Mouse (Mus musculus) liver, embryonic 11.5 days (tissue): Measurements from ENCODE around the gene Map2k6. TPM values are rescaled to one million over a fixed set of nuclear protein-coding genes. Genes with fewer than 3 reads are reported as not detected.
A peak's percentile ranks its signal among the peaks of the same experiment; 100 is the strongest.

Experiments
- ATAC-seq: fragments of 200-750 bp; cut with Nextera tagmentation; replicated peaks from 2 replicates; pipeline ENCODE4 v1.8.0; 2017; ENCODE audit warnings: moderate number of reproducible peaks, mild to moderate bottlenecking, moderate TSS enrichment, moderate library complexity; ENCODE audit not compliant: low FRiP score
- DNase-seq: peaks from one replicate; pipeline ENCODE4 v3.0.0-alpha.2; 2017; ENCODE audit warnings: low spot score
- H3K27ac ChIP-seq: fragments of 300-500 bp; sonication (generic); 2 replicates; pipeline ENCODE4 v1.5.1; 2014; ENCODE audit warnings: mild to moderate bottlenecking, low read depth, low read length, control low read depth
- H3K27me3 ChIP-seq: fragments of 300-500 bp; sonication (generic); replicated peaks from 2 replicates; pipeline ENCODE4 v1.6.1; 2014; ENCODE audit warnings: low read length, mixed read lengths; ENCODE audit not compliant: control insufficient read depth, insufficient read depth
- H3K36me3 ChIP-seq: fragments of 300-500 bp; sonication (generic); 2 replicates; pipeline ENCODE4 v1.6.1; 2014; ENCODE audit warnings: mild to moderate bottlenecking, low read length, moderate library complexity, mixed read lengths; ENCODE audit not compliant: control insufficient read depth, insufficient read depth
- H3K4me1 ChIP-seq: fragments of 300-500 bp; sonication (generic); replicated peaks from 2 replicates; pipeline ENCODE4 v1.6.1; 2014; ENCODE audit warnings: low read length, mixed read lengths; ENCODE audit not compliant: control insufficient read depth, insufficient read depth
- H3K4me2 ChIP-seq: fragments of 300-500 bp; sonication (generic); 2 replicates; pipeline ENCODE4 v1.6.1; 2014; ENCODE audit warnings: mild to moderate bottlenecking, control low read depth, moderate library complexity
- H3K4me3 ChIP-seq: fragments of 300-500 bp; sonication (generic); 2 replicates; pipeline ENCODE4 v1.5.1; 2014; ENCODE audit warnings: low read depth, low read length, control low read depth
- H3K9ac ChIP-seq: fragments of 300-500 bp; sonication (generic); 2 replicates; pipeline ENCODE4 v1.6.1; 2014; ENCODE audit warnings: low read depth, low read length, control low read depth
- H3K9me3 ChIP-seq: fragments of 300-500 bp; sonication (generic); 2 replicates; pipeline ENCODE4 v1.6.1; 2016; ENCODE audit warnings: low read length, inconsistent platforms, mixed read lengths; ENCODE audit not compliant: control insufficient read depth
- WGBS: fragments of 180-500 bp; shearing (Covaris S2); extraction: QIAGEN DNeasy Blood & Tissue Kit; methylation state at CpG from one replicate; pipeline ENCODE4 v1.1.7; 2014; 5-methylcytosine and 5-hydroxymethylcytosine counted together
- polyA plus RNA-seq: library from polyadenylated mRNA; unstranded; fragments of >200 nt; fragmentation: Nextera tagmentation; extraction: Ambion mirVana; gene quantifications from 2 replicates; pipeline ENCODE4 v1.2.1, GENCODE M21; 2014

The Map2k6 gene
- polyA plus RNA-seq, 1 experiment from 2014 or later = 15.0 TPM

DNA sequence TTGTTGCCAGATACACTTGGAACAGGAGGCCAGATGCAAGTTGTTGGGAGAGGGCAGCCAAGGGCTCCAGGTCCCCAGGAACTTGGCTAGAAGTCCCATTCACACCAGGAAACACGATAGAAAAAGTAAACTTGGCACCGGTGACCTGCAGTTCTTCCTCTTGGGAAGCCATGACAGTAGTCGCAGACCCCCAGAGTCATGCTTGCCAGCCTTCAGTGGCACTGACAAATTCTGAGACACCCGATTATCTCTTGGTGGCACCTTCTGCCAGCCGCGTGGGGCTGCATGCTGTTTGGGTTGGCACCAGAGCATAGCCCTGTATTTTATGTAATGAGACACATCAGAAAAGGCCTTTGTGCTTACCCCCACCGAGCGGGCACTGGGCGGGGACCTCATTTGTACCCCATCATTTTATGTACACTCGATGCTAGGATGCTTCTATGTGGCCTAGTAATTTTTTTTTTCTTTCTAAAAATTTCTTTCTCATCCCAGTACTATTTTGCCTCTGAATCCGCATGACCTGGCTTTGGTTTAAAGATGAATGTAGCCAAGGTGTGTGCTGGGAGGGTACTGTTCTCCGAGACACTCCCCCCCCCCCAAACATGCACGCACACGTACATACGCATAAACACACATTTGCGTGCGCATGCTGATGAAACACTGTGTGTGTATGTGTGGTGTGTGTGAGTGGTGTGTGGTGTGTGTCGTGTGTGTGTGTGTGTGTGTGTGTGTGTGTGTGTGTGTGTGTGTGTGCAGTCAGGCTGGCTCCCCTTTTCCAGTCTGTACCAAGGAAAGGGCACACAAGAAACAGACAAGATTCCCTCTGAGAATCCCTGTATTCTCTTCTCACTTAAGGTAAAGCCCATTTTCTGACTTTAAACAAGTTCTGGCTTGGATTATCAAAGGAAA, 79.3 kb downstream of the Map2k6 start:
- DNase-seq (no peak), ATAC-seq (no peak)
- Histone ChIP-seq H3K9me3 (no peaks in the 10 kb centered on the region), H3K4me1 (peaks cover 36% of the 10 kb centered on the region), H3K27ac (no peak overlapping the region), H3K4me3 (no peak overlapping the region), H3K4me2 (no peak overlapping the region), H3K36me3 (no peaks in the 10 kb centered on the region), H3K27me3 (no peaks in the 10 kb centered on the region), H3K9ac (no peak overlapping the region)
- WGBS = 71% methylated on average over 18 of the region's 18 CpGs

- H3K4me3 ChIP-seq = peak overlapping the region; percentile 27; the same call in 1 of the 2 replicates
- peak overlapping the region; percentile 53; the same call in 1 of the 2 replicates for H3K9ac ChIP-seq
- 3% methylated on average over 6 of the region's 6 CpGs for WGBS
- H3K4me2 ChIP-seq = peak overlapping the region; percentile 61
- H3K4me1 ChIP-seq = peaks cover 36% of the 10 kb centered on the region
- no peaks in the 10 kb centered on the region for H3K9me3 ChIP-seq
- ATAC-seq = peak; percentile 44; the same call in 1 of the 2 replicates
- H3K27ac ChIP-seq = no peak overlapping the region; the same call in 1 of the 2 replicates
- no peak for DNase-seq
- H3K27me3 ChIP-seq = no peaks in the 10 kb centered on the region
- no peaks in the 10 kb centered on the region for H3K36me3 ChIP-seq
These were observed 80.1 kb downstream of the Map2k6 start for GRCm38 (mm10) chr11:110478978-110479384.

GRCm38 (mm10) chr11:110481406-110481805, 82.5 kb downstream of the Map2k6 start:
- WGBS = 65% methylated on average over 2 of the region's 2 CpGs
- no peak for DNase-seq
- H3K36me3 ChIP-seq = no peaks in the 10 kb centered on the region
- no peak overlapping the region for H3K4me2 ChIP-seq
- H3K4me1 ChIP-seq = peaks cover 33% of the 10 kb centered on the region
- H3K27me3 ChIP-seq = no peaks in the 10 kb centered on the region
- H3K4me3 ChIP-seq = no peak overlapping the region
- no peak overlapping the region for H3K27ac ChIP-seq
- no peaks in the 10 kb centered on the region for H3K9me3 ChIP-seq
- no peak overlapping the region for H3K9ac ChIP-seq
- ATAC-seq = no peak

- Histone ChIP-seq H3K4me3 (no peak overlapping the region), H3K27ac (no peak overlapping the region), H3K36me3 (no peaks in the 10 kb centered on the region), H3K4me1 (peaks cover 25% of the 10 kb centered on the region), H3K9ac (no peak overlapping the region), H3K9me3 (no peaks in the 10 kb centered on the region), H3K27me3 (no peaks in the 10 kb centered on the region), H3K4me2 (no peak overlapping the region)
- DNase-seq (no peak), ATAC-seq (no peak)
- WGBS = 91% methylated on average over 8 of the region's 8 CpGs
These were observed 83.3 kb downstream of the Map2k6 start for GRCm38 (mm10) chr11:110482176-110482575.

DNA sequence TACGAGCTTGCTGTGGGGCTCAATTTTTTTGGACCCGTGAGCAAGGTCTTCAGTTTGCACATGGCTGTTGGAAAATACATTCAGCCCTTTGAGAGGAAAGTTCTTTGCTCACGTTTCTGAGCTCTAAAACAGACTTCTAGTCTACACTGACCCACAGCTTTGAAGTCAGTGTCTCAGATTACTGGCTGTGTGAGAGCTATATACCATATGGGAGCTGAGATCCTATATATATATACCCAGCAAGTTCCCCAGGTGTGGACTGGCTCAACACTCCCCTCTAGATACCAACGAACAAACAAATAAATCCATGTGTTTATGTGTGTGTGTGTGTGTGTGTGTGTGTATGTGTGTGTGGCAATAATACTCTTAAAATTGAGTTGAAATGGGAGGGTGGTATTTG, 83.7 kb downstream of the Map2k6 start:
- DNase-seq = no peak
- Histone ChIP-seq H3K4me1 (peaks cover 21% of the 10 kb centered on the region), H3K4me2 (no peak overlapping the region), H3K27ac (no peak overlapping the region), H3K36me3 (no peaks in the 10 kb centered on the region), H3K27me3 (no peaks in the 10 kb centered on the region), H3K9ac (no peak overlapping the region), H3K4me3 (no peak overlapping the region), H3K9me3 (no peaks in the 10 kb centered on the region)
- ATAC-seq = no peak; the same call in 1 of the 2 replicates
- 83% methylated on average over 4 of the region's 4 CpGs for WGBS

- peaks cover 16% of the 10 kb centered on the region for H3K4me1 ChIP-seq
- H3K4me2 ChIP-seq = no peak overlapping the region
- no peaks in the 10 kb centered on the region for H3K27me3 ChIP-seq
- H3K27ac ChIP-seq = no peak overlapping the region
- H3K9ac ChIP-seq = no peak overlapping the region
- DNase-seq = no peak
- no peak overlapping the region for H3K4me3 ChIP-seq
- ATAC-seq = peak; percentile 70
- H3K36me3 ChIP-seq = no peaks in the 10 kb centered on the region
- WGBS = 21% methylated on average over 6 of the region's 6 CpGs
- H3K9me3 ChIP-seq = no peaks in the 10 kb centered on the region
These were observed 84.2 kb downstream of the Map2k6 start for GRCm38 (mm10) chr11:110483165-110483564.

DNA sequence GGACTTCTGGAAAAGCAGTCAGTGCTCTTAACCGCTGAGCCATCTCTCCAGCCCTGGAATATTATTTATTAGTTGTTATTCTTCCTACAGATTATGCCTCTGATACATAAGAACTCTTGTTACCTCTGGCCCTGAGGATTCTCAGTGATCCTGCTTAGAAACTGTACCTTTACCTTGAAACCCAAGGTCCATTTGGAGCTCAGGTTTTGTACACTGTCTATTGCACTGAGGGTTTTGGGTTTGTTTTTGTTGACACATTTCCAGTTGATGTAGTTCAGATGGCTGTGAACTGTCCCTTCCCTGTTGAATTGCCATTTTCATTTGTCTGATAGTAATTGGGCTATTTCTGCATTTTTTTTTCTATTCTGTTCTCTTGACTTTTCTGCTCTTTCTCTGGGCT, 85.5 kb downstream of the Map2k6 start:
- ATAC-seq = no peak
- 100% methylated on average over 1 of the region's 1 CpGs for WGBS

DNA sequence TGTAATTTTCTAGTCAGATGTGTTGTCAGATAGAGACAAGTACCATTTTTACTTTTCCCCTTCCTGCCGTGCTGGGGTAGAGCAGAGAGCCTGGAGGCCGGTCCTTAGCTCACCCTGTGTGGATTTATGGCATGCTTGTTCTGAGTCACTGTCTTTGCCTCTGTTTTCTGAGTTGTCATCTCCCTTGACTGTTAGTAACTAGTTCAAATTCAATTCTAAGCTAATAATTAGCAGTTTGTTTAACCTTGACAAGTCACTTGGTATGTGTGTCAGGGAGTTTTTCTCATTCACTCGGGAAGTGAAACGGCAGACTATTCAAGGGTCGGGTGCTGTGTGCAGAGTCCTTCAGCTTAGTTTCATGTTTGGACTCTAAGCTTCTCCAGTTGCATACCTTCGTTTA, 86.2 kb downstream of the Map2k6 start:
- Histone ChIP-seq H3K27me3 (no peaks in the 10 kb centered on the region), H3K36me3 (no peaks in the 10 kb centered on the region), H3K4me3 (no peak overlapping the region), H3K4me2 (no peak overlapping the region), H3K27ac (no peak overlapping the region), H3K9ac (no peak overlapping the region), H3K9me3 (no peaks in the 10 kb centered on the region), H3K4me1 (peaks cover under 1% of the 10 kb centered on the region)
- 82% methylated on average over 6 of the region's 6 CpGs for WGBS
- ATAC-seq (no peak), DNase-seq (no peak)

More for the DNA sequence above, 85.5 kb downstream of the Map2k6 start:
- Histone ChIP-seq H3K27me3 (no peaks in the 10 kb centered on the region), H3K4me1 (peaks cover 7% of the 10 kb centered on the region), H3K27ac (no peak overlapping the region), H3K36me3 (no peaks in the 10 kb centered on the region), H3K4me3 (no peak overlapping the region), H3K4me2 (no peak overlapping the region), H3K9ac (no peak overlapping the region), H3K9me3 (no peaks in the 10 kb centered on the region)
- DNase-seq = no peak

- no peak overlapping the region for H3K27ac ChIP-seq
- H3K9ac ChIP-seq = no peak overlapping the region
- no peaks in the 10 kb centered on the region for H3K4me1 ChIP-seq
- no peaks in the 10 kb centered on the region for H3K27me3 ChIP-seq
- no peaks in the 10 kb centered on the region for H3K9me3 ChIP-seq
- WGBS = 83% methylated on average over 6 of the region's 6 CpGs
- no peak for DNase-seq
- ATAC-seq = no peak
- H3K36me3 ChIP-seq = peaks cover 13% of the 10 kb centered on the region
- H3K4me3 ChIP-seq = no peak overlapping the region
- H3K4me2 ChIP-seq = no peak overlapping the region
These were observed 88.9 kb downstream of the Map2k6 start for GRCm38 (mm10) chr11:110487796-110488195.
